Mouse (Mus musculus) spleen, postnatal 14 days (tissue): ENCODE data around the gene Emx2.

Experiments
- DNase-seq, 2 experiments: peaks; one replicate each; pipeline ENCODE4 v3.0.0; 2021 to 2022; ENCODE audit warnings: low spot score in 2 of 2

The Emx2 gene

GRCm38 (mm10) chr19:59462459-59463292, 4.5 kb downstream of the Emx2 start:
- no peak for DNase-seq

DNA sequence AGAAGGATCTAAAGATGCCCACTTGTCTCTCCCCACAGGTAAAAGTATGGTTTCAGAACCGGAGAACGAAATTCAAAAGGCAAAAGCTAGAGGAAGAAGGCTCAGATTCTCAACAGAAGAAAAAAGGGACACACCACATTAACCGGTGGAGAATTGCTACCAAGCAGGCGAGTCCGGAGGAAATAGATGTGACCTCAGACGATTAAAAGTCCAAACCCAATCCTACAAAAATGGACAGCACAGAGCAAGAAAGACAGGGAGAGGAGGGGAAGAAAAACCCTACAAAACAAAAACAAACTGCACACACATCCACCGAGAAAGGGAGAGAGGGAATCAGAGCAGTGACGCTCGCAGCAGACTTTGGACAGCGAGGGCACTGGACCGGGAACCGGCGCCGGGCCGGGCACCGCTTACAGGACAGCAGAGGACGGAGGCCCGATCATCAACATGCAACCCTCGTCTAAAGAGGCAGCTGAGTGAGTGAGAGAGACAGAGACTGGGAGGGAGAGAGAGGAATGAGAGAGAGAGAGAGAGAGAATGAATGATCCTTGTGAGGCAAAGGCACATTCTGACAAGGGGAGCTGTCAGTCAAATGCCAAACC, 5.8 kb downstream of the Emx2 start:
- DNase-seq = no peak

DNA sequence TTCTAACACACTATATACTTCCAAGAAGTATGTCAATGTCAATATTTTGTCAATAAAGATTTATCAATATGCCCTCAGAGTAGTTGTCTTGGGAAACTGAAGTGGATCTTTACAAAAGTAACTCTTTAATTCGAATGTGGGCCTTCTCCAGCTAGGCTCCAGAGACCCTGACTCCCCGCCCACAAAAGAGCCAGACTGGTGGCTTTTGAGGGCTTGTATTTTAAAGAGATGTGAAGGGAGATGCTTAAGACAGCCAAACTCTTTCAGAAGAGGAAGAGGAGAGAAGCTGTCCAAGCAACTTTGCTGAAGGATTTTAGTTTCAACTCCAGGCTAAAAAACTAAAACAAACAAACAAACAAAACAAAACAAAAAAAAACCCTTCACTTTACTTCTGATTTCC, 7.1 kb downstream of the Emx2 start:
- no peak for DNase-seq

DNA sequence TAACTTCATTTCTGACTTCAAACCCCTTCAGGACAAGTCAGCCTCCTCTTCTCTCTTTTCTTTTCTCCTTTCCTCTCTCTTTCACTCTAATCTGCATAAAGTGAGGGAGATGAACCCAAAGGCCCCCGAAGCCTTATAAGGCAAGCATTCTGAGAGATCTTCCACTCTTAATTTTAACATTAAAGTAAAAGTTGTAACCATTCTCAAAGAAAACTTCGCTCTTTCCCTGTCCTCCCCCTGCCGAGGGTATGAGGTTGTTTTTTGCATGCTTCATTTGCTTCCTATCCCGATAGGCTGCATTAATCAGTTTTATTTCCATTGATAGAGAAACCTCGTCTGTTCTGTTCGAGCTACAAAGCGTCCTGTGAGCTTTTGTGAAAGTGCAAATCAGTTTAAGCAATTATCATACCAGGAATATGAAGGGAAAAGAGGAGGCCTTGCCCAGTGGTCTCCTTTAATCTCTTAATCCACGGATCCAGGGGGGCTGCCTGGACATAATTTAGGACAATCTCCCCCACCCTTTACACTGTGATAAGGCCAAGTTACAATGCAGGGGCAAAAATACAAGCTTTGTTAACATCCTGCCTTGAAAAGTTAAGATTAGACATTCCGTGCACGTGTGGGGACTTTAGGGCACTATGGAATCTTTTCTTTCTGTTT, 7.7 kb downstream of the Emx2 start:
- DNase-seq = no peak

GRCm38 (mm10) chr19:59466417-59466937, 8.3 kb downstream of the Emx2 start:
- DNase-seq = no peak

DNA sequence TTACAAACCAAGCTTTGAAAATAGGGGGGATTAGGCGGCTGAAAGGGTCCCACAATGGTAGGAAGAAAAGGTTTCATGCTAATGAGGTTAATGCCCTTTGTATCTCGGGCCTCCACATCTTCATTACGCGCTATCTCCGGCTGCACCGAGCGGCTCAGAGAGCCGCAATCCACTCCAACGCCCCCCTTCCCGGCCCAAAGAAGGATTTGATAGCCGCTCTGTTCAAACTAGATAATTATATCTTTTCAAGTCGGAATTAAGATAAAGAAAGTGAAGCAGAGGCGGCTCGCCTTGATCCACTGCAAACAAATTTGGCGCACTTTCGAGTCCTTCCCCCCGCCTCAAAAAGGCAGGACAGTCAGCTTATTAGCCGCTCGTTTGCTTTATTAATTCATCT, 8.8 kb downstream of the Emx2 start:
- no peak for DNase-seq

DNA sequence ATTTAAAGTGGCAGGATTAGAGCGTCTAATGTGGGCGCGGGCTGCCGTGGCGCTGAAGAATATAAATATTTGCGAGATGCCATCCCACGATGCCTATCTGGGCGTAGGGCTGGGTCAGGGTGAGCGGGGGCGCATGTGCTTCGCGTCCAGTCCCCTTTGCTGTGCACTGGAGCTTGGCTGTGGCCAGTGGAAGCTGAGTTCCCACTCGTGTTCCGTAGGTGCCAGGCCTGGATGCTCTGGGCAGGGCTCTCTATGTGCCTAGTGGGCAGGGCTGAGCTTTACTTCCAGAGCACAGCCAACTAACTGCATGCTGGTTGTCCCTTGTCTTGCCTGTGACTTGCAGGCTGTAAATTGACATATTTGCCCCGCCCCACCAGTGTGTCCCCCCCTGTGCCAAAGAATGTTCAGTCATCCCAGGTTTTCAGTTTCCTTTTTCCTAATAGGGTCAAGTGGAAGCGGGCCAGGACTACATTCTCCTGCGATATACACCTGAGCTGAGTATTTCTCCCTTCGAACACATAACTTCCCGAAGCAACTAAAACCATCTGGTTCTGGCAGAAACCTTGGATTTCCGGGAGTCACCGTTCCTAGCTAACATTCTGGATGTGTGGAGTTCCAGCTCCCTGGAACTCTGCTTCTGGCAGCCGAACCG, 9.4 kb downstream of the Emx2 start:
- no peak for DNase-seq

- DNase-seq = no peak
Measured at GRCm38 (mm10) chr19:59468065-59468810, 10.1 kb downstream of the Emx2 start.

- DNase-seq = no peak
Measured at GRCm38 (mm10) chr19:59469035-59469949, 11.1 kb downstream of the Emx2 start.

DNA sequence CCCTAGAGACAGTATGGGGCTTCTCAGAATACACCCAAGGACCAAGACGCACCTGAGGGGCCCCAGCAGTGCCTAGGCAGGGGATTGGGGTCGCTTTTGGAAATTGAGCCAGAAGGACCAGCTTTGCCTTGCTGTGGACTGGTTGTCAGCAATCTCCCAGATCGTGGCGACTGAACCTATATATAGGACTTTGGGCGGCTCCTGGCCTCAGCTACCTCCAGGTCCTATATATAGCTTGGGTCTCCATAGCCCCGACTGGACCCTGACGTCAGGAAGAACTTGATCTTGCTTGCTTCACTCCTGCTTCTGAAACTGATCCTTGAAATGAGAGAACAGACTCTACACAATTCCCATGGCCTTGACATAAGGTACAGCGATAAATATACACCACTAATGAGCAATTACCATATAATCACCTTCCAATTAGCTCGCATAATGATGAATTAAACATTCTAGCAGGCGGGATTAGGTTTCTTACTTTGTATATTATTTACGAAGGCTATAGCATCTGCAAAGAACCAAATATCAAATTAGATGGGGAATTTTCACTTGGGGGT, 12.0 kb downstream of the Emx2 start:
- DNase-seq = no peak

GRCm38 (mm10) chr19:59470913-59471312, 12.7 kb downstream of the Emx2 start:
- no peak for DNase-seq

DNA sequence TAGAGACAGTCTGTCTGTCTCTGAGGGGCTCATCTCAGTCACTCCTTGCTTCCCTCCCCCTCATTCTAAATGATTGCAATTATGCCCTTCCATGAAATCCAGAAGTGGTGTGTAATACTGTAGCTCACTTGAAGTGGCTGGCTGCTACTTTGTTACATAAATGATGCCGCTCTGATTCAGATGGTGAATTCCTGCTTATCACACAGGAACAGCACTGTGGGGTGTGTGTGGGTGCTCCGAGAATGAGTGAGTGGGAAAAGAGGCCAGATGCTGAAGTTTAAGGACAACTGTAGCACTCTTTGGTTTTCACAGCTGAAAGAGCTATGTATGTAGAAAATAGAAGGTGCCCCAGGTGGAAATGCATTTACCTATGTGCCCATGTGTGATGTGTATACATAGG, 14.7 kb downstream of the Emx2 start:
- no peak for DNase-seq

- no peak for DNase-seq
Measured at GRCm38 (mm10) chr19:59479912-59480311, 21.7 kb downstream of the Emx2 start.

GRCm38 (mm10) chr19:59480563-59480962, 22.4 kb downstream of the Emx2 start:
- DNase-seq = no peak

DNA sequence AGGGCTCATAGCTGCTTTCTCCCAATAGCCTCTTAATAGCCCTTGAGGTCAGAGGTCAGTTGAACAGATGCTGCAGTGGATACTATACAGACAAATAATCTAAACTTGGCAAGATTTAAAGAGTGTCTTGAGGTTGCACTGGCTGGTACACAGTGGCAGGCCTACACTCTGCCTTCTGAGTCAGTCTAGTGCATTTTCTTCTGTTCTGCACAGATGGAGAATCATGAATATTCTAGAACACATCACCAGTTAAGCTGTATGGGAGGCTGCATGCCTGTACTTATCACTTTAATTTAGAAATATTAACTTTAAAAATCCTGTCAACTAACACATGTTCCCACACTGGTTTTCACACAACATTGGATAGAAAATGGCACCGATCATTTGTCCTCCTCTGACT, 34.1 kb downstream of the Emx2 start:
- DNase-seq = no peak

DNA sequence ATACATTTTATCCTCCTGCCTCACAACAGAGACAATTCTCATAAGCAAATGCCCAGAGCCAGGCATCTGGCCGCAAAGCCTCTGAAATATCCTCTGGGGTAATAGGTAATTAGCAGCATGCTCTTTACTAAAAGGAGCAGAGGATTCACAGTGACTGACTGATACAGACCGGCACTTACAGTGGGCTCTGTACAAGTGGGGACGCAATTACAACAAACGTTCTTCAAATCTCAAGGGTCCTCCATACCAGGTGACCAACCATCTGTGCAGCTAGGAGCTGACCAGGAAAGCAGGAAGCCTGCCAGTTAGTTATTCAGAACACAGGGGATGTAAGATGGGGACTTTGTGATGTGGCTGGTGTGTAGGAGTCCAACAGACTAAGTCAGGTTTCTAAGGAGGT, 38.7 kb downstream of the Emx2 start:
- no peak for DNase-seq

DNA sequence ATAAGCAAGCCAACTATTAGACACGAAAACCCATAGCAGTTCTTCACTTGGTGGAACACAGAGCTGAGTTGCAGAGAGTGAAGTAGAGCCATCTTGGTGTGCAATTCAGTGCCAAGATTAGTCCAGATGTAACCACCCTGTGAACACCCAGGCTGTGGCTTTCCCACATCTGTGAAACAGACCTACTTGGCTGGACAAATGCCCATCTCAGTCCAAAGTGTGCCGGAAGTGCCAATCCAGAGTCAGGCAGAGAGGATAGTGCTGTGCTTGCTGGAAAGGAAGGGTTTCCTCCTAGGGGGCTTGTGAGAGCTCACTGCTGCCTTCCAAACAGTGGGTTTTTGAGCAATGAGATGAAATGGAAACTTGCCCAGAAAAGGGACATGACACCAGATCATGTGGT, 50.7 kb downstream of the Emx2 start:
- no peak for DNase-seq

- DNase-seq = no peak
Measured at GRCm38 (mm10) chr19:59513181-59513580, 55.0 kb downstream of the Emx2 start.
